Mouse (Mus musculus): ENCODE measurements around the gene Dll3. TPM values are rescaled to one million over a fixed set of nuclear protein-coding genes. Genes with fewer than 3 reads are reported as not detected.
"Not testable (repeated sequence)": the region's sequence is repeated elsewhere in the genome, so short reads cannot be mapped to it uniquely, and the experiment has no call there.

Dll3 gene
- total RNA-seq, 2 experiments from 2014 or later: 1.4 to 1.8 TPM

DNA sequence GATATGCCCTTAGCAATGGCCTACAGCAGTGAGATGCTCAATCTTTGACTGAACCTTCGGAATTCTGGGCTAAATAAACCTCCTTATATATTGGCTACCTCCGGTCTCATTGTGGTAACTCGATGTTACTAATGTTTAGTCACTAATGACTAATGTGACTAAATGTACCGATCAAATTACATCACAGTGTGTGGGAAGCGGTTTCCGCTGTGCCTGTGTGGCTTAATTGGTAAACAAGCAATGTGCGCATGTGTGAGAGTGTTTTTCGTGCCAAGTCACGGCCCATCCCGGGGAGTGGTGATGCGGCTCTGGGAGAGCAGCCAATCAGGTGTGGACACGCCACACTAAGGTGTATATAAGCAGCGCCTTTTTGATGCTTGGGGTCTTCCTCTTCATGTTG is 36.6 kb downstream of the Dll3 start:
- intact Hi-C loops (cut with DNase I): loop anchor here (5.0 to 10.0 kb wide), 2 partner anchors 51 to 98 kb away; partner anchors contain the start of gene Fbl
- no peak for DNase-seq (ENCODE audit: low spot score in 2 of 2)

DNA sequence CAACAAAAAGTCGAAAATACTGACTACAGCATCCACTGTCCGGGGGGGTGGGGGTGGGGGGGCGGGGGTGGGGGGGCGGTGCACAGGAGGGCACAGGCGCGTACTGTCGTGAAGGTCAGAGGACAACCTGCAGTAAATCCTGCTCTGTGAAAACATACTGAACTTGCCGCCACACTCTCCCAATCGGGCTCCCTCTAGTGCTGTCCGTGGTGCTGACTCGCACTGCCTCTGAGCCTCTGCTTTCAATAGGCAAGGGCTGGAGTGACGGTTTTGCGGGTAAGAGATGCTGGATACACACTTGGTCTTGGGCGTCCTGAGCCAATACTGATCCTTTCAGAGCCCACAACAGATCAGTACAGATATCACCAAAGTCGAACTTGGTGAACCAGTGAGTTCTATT is 38.3 kb downstream of the Dll3 start:
- no peak for DNase-seq (ENCODE audit: low spot score in 2 of 2)
- intact Hi-C loops (cut with DNase I): loop anchor here (10.0 kb wide), 1 partner anchor 49 kb away; no protein-coding TSS in a partner anchor

DNA sequence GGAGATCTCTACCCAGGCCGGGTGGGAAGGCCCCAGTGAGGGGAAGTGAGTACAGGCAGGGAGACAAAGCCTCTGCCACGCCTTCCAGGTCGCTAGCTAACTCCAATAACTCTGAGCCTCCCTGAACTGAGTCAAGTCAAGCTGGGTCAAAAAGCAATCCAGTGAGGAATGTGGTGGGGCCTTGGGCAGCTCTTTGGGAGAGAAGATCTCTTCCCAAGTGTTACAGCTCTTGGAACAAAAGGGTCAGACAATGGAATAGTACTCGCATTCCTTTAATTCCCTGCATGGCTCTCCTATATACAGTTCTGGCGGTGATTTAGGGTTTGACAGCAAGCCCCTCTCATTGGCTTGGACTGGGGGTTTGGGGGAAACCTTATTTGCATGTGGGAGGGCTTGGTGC is 39.2 kb downstream of the Dll3 start:
- no peak for DNase-seq (ENCODE audit: low spot score in 2 of 2)
- intact Hi-C loops (cut with DNase I): loop anchor here (10.0 kb wide), 1 partner anchor 48 kb away; no protein-coding TSS in a partner anchor

DNA sequence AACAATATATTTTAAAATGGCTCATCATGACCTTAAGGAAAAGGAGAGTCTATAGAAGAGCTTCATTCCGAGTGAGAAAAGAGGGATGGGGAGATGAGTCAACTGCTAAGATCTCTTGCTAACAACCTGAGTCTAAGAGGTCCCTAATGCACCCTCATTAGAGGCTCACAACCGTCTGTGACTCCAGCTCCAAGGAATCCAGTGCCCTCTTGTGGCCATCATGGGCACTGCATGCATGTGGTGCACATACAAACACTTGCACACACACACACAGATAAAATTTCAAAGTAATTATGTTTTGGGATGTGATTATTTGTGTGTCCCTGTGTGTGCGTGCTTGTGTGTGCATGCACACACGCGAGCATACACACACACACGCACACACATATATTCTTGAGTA is 46.6 kb downstream of the Dll3 start:
- no peak for DNase-seq (ENCODE audit: low spot score in 2 of 2)
- intact Hi-C loops (cut with DNase I): no loop called here

DNA sequence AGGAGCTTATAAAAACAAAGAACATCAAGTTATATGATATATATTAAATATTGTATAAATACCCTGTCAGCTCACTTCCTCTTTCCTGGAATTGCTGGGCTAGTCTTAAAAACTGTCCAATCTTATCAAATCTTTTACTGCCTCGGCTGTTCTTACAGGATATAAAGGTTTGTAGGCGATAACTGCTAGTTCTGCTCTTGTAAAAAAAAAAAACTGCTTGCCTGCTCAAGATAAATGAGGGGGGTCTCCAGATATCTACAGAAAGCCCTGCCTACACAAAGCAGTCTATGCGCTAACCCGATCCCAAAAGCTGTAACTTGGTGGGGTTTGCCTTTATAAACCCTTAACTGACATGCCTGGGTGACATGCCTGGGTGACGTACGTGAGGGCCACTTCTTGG is 47.4 kb downstream of the Dll3 start:
- intact Hi-C loops (cut with DNase I): no loop called here
- no peak for DNase-seq (ENCODE audit: low spot score in 2 of 2)

DNA sequence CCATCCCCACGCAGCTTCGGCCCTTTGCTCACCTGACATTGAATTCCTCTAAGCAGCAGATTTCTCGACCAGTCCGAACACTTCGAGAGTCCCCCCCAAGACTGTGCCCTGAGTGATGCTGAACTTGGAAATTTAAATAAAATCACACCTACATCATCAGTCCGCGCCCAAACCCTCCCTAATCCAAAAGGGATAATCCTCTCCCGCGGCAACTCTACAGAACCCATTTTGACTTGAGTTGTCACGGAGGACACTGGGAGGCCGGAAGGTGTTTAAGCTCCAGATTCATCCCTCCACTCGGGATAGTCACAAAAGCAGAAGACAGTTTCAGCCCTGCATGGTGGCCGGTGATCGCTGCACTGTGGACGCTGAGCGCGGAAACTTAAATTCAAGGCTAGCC is 50.1 kb downstream of the Dll3 start:
- intact Hi-C loops (cut with DNase I): no loop called here
- no peak for DNase-seq (ENCODE audit: low spot score in 2 of 2)

DNA sequence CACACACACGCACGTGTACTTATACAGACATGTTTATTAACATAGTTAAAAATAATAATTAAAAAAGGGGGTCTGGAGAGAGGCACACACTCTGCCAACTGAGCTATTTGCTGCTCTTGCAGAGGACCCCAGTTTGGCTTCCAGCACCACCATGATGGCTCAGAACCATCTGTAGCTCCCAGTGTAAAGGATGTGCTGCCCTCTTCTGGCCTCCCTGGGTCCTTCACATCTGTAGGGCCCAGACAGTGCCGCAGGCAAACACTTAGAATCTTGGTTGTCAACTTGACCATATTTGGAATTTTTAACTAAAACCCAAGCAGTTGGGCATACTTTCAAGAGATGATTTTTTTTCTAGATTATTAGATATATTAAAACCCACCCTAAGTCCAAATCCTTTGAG is 53.1 kb downstream of the Dll3 start:
- intact Hi-C loops (cut with DNase I): no loop called here
- DNase-seq (ENCODE audit: low spot score in 2 of 2): no peak

DNA sequence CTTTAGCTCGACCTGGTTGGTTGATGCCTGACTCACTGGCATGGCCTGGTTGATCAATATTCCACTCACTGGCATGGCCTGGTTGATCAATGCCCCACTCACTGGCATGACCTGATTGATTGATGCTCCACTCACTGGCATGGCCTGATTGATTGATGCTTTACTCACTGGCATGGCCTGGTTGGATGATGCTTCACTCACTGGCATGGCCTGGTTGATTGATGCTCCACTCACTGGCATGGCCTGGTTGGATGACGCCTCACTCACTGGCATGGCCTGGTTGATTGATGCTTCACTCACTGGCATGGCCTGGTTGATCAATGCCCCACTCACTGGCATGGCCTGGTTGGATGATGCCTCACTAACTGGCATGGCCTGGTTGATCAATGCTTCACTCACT is 58.1 kb downstream of the Dll3 start:
- DNase-seq (ENCODE audit: low spot score in 2 of 2); intact Hi-C loops (cut with DNase I): not testable (repeated sequence)

Other genes starting within 250 kb of the Dll3 start
- gene Fcgbp, start 231.0 kb downstream of the Dll3 start, total RNA-seq (2021): under 1 TPM; 0.20 to 0.32 TPM
- under 1 TPM; 0.07 TPM for gene 9530053A07Rik, start 172.8 kb downstream of the Dll3 start, total RNA-seq (2021)
- gene Fbl, start 132.5 kb downstream of the Dll3 start, total RNA-seq (2021): 10 to 100 TPM; 50.3 to 54.8 TPM
- 10 to 100 TPM; 46.7 to 54.8 TPM for gene Dyrk1b, start 122.8 kb downstream of the Dll3 start, total RNA-seq (2021)
- 10 to 100 TPM; 59.9 to 66.6 TPM for gene Eid2, start 34.4 kb downstream of the Dll3 start, total RNA-seq (2021)
- gene Eid2b, start 24.5 kb downstream of the Dll3 start, total RNA-seq (2021): 10 to 100 TPM; 33.3 to 37.8 TPM
- under 1 TPM; 0.43 to 0.44 TPM for gene Selenov, start 11.1 kb downstream of the Dll3 start, total RNA-seq (2021)
- 10 to 100 TPM; 44.1 to 46.3 TPM for gene Timm50, start 9.8 kb upstream of the Dll3 start, total RNA-seq (2021)
- 100 to 1,000 TPM; 120 to 122 TPM for gene Supt5, start 36.5 kb upstream of the Dll3 start, total RNA-seq (2021)
- 100 to 1,000 TPM; 425 to 456 TPM for gene Rps16, start 48.4 kb upstream of the Dll3 start, total RNA-seq (2021)
- 1 to 10 TPM; 6.2 to 9.7 TPM for gene Plekhg2, start 70.4 kb upstream of the Dll3 start, total RNA-seq (2021)
- gene Zfp36, start 78.0 kb upstream of the Dll3 start, total RNA-seq (2021): 1 to 10 TPM; 2.6 to 3.3 TPM
- gene Med29, start 90.5 kb upstream of the Dll3 start, total RNA-seq (2021): 10 to 100 TPM; 17.9 to 21.3 TPM
- 10 to 100 TPM; 59.0 to 72.1 TPM for gene Paf1, start 90.7 kb upstream of the Dll3 start, total RNA-seq (2021)
- 1 to 10 TPM; 1.3 to 2.0 TPM for gene Gmfg, start 135.2 kb upstream of the Dll3 start, total RNA-seq (2021)
- 10 to 100 TPM; 85.9 to 93.8 TPM for gene Lrfn1, start 149.7 kb upstream of the Dll3 start, total RNA-seq (2021)
- not detected for gene Ifnl2, start 208.2 kb upstream of the Dll3 start, total RNA-seq (2021)
- gene Ifnl3, start 220.6 kb upstream of the Dll3 start, total RNA-seq (2021): not detected
- gene Sycn, start 238.6 kb upstream of the Dll3 start, total RNA-seq (2021): not detected
- under 1 TPM; 0.27 to 0.52 TPM for gene Nccrp1, start 245.0 kb upstream of the Dll3 start, total RNA-seq (2021)

Data from left cerebral cortex, postnatal 36 days (tissue).